Mouse (Mus musculus) CD4-positive, CD25-positive, alpha-beta regulatory T cell (primary cell): ENCODE results near the gene Lrig3. TPM values are rescaled to one million over a fixed set of nuclear protein-coding genes. Genes with fewer than 3 reads are reported as not detected.

Experiments used
- polyA plus RNA-seq: library from polyadenylated mRNA; unstranded; fragments of 100-300 nt; shearing (Covaris generic); gene quantifications from one replicate; pipeline ENCODE4 v1.2.1, GENCODE M21; 2017

The Lrig3 gene
- 0.34 TPM for polyA plus RNA-seq

DNA sequence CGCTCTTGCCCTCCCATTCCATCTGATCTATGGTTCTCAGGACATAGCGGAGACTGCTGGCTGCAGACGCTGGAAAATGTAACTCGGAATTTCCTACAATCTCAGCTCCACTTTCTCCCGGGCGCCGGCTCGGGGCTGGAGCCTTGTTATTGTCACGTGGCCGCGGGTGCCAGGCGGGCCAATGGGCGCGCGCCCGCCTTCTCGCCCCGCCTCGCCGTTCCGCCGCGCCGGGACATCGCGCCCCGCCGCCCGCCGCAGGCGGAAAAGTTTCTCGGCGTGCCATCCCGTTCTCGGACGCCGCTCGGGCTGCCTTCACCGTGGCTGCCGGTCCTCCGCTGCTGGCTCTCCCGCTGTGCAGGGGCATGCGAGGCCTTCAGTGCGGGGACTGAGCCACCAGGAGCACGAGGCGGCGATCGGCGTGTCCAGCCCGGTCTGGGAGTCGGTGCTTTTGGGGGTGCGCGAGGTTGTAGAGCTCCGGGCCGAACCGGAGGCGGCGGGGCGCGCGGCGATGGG is at the start of gene Lrig3:
TSS of gene Lrig3 (plus strand) at position 201 of the 513 bp plus-strand sequence.

